Mouse (Mus musculus): Measurements from ENCODE around the gene Zfp974.
"Not testable (repeated sequence)": the region's sequence is repeated elsewhere in the genome, so short reads cannot be mapped to it uniquely, and the experiment has no call there.

DNA sequence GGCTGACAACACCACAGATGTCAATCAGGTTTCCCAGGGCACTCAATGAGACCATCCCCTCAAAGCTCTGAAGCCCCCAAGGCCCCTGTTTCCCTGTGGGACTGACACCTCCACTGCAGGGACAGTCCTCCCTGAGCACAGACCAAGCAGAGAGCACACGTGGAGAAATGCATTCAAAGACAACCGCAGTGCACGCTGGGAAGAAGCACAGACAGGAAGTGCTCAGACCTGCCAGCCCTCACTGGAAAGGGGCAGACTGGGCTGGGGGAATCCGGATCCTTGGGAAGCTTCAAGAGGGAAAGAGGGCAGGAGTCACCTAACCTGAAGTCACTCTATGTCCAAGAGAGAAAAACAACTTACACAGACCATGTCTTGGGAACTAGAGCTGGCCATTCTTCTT, 2.2 kb downstream of the Zfp974 start:
- TF ChIP-seq MYOD1 (IDR thresholded peaks at IDR 0.05; ENCODE audit: control insufficient read depth in 1 of 3, insufficient read length in 2 of 3, low read depth in 2 of 3); POLR2A (IDR thresholded peaks at IDR 0.05; ENCODE audit: insufficient read length, low read depth); E2F4 (IDR thresholded peaks at IDR 0.05; ENCODE audit: insufficient read depth); CEBPB (IDR thresholded peaks at IDR 0.05; ENCODE audit: insufficient read depth, poor library complexity, severe bottlenecking); TCF12 (IDR thresholded peaks at IDR 0.05; ENCODE audit: insufficient read depth, poor library complexity, severe bottlenecking); USF1 (IDR thresholded peaks at IDR 0.05; ENCODE audit: low read depth); MAX (IDR thresholded peaks at IDR 0.05; ENCODE audit: low read depth); MYOG (IDR thresholded peaks at IDR 0.05; ENCODE audit: control insufficient read depth in 1 of 3, insufficient read depth in 1 of 3, insufficient read length in 2 of 3, low read depth in 2 of 3); POLR2AphosphoS2 (IDR thresholded peaks at IDR 0.05; ENCODE audit: insufficient read length, low read depth); SRF (IDR thresholded peaks at IDR 0.05; ENCODE audit: control insufficient read depth, insufficient read length, low read depth); REST (IDR thresholded peaks at IDR 0.05; ENCODE audit: insufficient read depth, insufficient read length); TCF3 (IDR thresholded peaks at IDR 0.05; ENCODE audit: insufficient read length, low read depth): not testable (repeated sequence)
